Mouse (Mus musculus): Measurements from ENCODE around the gene Slc12a1. TPM values are rescaled to one million over a fixed set of nuclear protein-coding genes. Genes with fewer than 3 reads are reported as not detected.
A peak's percentile ranks its signal among the peaks of the same experiment; 100 is the strongest.
"Not testable (repeated sequence)": the region's sequence is repeated elsewhere in the genome, so short reads cannot be mapped to it uniquely, and the experiment has no call there.

The Slc12a1 gene
- not detected in 2 replicates for polyA plus RNA-seq (2012; ENCODE audit: insufficient read depth, insufficient read length, missing spikeins)

DNA sequence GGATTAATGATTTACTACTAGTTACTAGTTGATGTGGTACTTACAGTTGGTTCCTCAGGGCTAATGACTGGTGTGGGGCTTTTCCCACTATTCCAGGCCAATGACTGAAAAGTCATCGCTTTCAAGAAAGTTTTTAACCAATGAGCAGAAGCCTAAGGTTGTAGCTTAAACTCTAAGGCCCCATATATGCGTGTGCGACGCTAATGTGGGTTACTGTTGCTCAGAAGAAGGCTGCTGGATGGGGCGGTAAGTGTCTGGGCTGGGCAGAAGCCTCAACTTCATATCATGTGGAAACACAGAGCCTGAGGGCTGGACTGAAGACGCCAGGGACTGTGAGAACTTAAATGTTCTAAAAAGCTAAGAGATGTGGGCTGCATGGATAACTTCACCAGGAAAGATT, at the start of gene Slc12a1:
TSS of gene Slc12a1 (plus strand) at position 118 of the 400 bp plus-strand sequence.
- TF ChIP-seq POLR2A (IDR thresholded peaks at IDR 0.05; ENCODE audit: borderline replicate concordance, low read depth, low read length) (no peak), CTCF (IDR thresholded peaks at IDR 0.05; ENCODE audit: low read depth, low read length) (no peak)
- H3K4me3 ChIP-seq (ENCODE audit: insufficient read depth, low read length) = no peak within 1 kb of the TSS
- H3K27ac ChIP-seq (ENCODE audit: insufficient read depth, low read depth, low read length) = no peak within 1 kb of the TSS
- no peaks in the 10 kb centered on the region for H3K4me1 ChIP-seq (ENCODE audit: control insufficient read depth, insufficient read depth, low read length)

DNA sequence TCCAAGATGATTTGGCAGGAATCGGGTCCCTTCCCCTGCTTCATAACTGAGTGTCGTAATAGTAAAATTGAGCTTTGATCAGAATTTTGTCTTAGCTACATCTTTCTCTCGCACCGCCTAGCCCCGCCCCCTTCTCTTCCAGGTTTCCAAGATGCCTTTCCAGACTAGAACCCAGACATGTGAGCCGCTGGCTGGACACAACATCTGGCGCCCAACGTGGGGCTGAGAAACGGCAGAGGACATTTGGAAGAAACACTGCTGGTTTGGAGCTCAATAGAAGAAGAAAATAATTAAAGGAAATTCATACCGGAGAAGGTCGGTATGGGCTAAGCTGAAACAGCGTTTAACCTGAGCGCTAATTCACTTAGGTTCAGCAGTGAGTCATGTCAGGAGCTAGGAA, 47.8 kb upstream of the Slc12a1 start:
- not testable (repeated sequence) for H3K4me3 ChIP-seq (ENCODE audit: insufficient read depth, low read length); H3K27ac ChIP-seq (ENCODE audit: insufficient read depth, low read depth, low read length); H3K4me1 ChIP-seq (ENCODE audit: control insufficient read depth, insufficient read depth, low read length)

DNA sequence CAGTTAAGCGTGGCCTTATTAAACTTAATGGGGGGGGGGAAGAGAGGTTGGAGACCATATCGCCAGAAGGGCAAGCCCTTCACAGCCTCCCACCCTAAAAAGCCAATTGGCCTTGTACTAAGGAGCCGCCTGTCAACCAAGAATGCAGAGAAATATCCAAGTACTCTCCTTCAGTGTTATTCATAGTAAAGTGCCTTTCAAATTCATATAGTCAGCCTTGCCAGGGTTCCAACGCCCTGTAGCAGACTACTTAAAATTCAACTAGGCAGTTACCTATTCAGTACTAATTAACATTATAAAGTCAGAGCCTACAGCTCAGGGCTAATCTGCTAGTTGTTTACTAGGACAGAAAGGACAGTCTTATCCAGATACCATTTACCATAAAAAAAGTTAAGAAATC, 45.8 kb upstream of the Slc12a1 start:
- H3K27ac ChIP-seq (ENCODE audit: insufficient read depth, low read depth, low read length); H3K4me3 ChIP-seq (ENCODE audit: insufficient read depth, low read length); H3K4me1 ChIP-seq (ENCODE audit: control insufficient read depth, insufficient read depth, low read length): not testable (repeated sequence)

DNA sequence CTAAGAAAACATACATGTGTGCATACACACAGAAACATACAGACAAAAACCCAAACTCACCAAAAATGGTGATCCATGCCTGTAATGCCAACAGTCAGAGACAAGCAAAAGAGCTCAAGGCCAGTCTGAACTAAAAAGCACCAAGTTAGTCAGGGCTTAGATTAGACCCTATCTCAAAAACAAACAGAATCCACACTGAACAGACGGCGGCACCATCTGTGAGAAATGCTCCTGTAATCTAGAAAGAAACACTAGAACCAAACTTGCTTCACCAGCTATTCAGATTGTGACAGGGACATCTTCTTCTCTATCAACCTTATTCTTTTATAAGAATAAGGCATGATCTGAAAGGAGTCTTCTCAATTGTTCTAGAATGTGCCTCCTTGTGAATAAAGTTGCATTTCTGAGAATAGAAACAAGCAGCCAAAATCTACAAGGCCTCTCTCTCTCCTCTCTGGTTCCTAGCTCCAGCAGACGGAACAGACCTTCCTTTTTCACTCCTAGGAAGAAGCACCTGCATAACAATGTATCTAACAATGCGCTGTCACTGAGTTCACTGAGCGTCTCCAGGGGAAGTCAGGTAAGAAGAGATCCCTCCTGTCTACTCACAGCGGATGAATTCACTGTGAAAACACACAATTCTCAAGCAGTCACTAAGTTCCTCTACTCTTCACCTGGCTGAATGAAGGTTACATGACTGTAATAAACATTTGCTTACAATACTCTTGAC, 32.8 kb upstream of the Slc12a1 start:
- H3K4me1 ChIP-seq (ENCODE audit: control insufficient read depth, insufficient read depth, low read length) = peaks cover 15% of the 10 kb centered on the region
- no peak overlapping the region for H3K4me3 ChIP-seq (ENCODE audit: insufficient read depth, low read length)
- H3K27ac ChIP-seq (ENCODE audit: insufficient read depth, low read depth, low read length) = no peak overlapping the region
- TF ChIP-seq CTCF (IDR thresholded peaks at IDR 0.05; ENCODE audit: low read depth, low read length) (no peak), POLR2A (IDR thresholded peaks at IDR 0.05; ENCODE audit: borderline replicate concordance, low read depth, low read length) (no peak)

DNA sequence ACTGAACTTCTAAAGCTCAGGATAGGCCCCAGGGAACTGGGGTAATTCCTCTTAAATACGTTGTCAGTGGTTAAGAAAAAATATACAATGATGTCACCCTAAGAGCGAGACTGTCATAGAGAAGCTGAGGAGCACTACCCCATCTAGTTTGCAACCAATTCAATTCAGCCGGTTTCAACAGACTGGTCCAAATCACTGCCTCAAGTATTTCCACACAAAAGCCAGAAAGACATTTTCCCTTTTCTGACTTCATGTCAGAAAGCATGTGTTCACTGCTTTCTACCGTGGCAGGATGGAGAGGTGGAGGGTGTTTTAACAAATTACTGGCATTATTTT, 30.0 kb upstream of the Slc12a1 start:
- Histone ChIP-seq H3K4me3 (ENCODE audit: insufficient read depth, low read length) (peak overlapping the region; percentile 78), H3K4me1 (ENCODE audit: control insufficient read depth, insufficient read depth, low read length) (peaks cover 15% of the 10 kb centered on the region), H3K27ac (ENCODE audit: insufficient read depth, low read depth, low read length) (peak overlapping the region; percentile 76)
- TF ChIP-seq POLR2A (IDR thresholded peaks at IDR 0.05; ENCODE audit: borderline replicate concordance, low read depth, low read length) (no peak), CTCF (IDR thresholded peaks at IDR 0.05; ENCODE audit: low read depth, low read length) (no peak)

DNA sequence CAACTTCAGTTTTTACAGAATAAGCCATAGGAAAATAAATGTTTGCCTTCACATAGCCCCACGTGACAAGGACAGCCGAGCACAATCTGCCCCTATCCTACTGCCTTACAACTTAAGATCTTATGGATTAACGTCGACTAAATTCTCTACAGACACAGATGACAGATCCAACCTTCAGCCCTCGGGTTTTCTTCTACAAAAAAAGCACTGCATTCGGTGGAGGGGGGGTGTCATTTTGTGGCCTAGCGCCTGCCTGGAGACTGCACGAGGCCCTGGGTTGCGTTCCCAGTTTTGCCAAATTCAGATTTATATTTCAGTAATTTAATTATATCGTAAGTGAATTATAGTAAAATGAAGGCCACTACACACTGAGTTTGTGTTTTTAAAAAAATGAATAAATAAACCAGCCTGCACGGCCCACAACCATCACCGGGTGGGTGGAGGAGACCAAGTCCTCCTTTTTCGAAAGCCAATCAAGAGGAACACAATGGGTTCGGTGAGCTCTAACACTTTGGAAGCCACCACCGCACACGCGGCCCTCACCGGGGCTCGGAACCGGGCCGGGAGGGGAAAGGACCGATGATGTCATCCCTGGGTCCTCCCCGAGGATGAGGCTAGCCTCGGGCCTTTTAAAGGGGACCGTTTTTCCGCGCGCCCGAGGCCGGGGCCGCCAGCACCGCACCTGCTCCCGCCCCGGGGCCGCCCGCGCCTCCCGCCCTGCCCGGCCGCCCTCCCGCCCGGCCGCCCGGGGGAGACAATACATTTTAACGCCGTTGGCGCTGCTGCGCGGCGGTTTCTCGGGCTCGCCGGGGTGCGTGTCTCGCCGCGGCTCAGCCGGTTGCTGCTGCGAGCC, 29.5 kb upstream of the Slc12a1 start:
- Histone ChIP-seq H3K4me1 (ENCODE audit: control insufficient read depth, insufficient read depth, low read length) (peaks cover 15% of the 10 kb centered on the region), H3K4me3 (ENCODE audit: insufficient read depth, low read length) (peak overlapping the region; percentile 78), H3K27ac (ENCODE audit: insufficient read depth, low read depth, low read length) (peak overlapping the region; percentile 76)
- TF ChIP-seq POLR2A (IDR thresholded peaks at IDR 0.05; ENCODE audit: borderline replicate concordance, low read depth, low read length) (no peak), CTCF (IDR thresholded peaks at IDR 0.05; ENCODE audit: low read depth, low read length) (no peak)

DNA sequence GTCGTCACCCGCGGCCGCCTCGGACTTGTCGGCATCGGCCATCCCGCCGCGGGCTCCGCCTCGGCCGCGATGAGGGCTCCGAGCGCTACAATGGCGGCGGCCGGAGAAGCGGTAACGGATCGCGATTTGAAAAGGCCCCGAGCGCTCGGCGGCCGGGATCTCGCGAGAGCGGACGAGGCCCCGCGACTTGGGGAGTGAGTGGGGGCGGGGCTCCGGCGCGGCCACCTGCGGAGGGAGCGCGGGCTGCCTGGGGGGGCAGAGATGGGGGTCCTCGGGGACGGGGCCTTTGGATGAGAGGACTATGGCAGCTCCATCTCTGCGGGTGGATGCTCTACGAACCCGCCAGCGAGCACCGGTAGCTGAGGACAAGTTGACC, 28.8 kb upstream of the Slc12a1 start, which contains the start of gene Myef2:
TSS of gene Myef2 (minus strand) at position 185 of the 376 bp plus-strand sequence.
- H3K4me3 ChIP-seq (ENCODE audit: insufficient read depth, low read length) = peak within 1 kb of the TSS; percentile 78
- no peak for TF ChIP-seq POLR2A (IDR thresholded peaks at IDR 0.05; ENCODE audit: borderline replicate concordance, low read depth, low read length)
- no peak for TF ChIP-seq CTCF (IDR thresholded peaks at IDR 0.05; ENCODE audit: low read depth, low read length)
- H3K4me1 ChIP-seq (ENCODE audit: control insufficient read depth, insufficient read depth, low read length) = peaks cover 13% of the 10 kb centered on the region
- peak within 1 kb of the TSS; percentile 76 for H3K27ac ChIP-seq (ENCODE audit: insufficient read depth, low read depth, low read length)

DNA sequence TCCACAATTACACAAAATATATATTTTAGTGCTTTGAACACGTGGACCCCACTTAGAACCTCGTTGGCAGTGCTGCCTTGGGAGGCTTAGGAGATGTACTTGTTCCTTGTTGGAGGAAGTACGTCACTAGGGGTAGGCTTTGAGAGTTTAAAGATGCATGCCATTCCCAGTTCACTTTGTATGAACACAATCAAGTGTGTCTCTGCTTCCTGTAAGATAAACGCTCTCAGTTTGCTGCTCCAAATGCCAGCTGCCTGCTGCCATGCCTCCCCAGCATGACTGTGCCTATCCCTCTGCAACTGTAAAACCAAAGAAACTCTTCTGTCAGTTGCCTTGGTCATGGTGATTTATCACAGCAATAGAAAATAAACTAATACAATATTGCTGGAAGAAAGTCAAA, 26.5 kb upstream of the Slc12a1 start:
- Histone ChIP-seq H3K27ac (ENCODE audit: insufficient read depth, low read depth, low read length) (no peak overlapping the region), H3K4me1 (ENCODE audit: control insufficient read depth, insufficient read depth, low read length) (peaks cover 9% of the 10 kb centered on the region), H3K4me3 (ENCODE audit: insufficient read depth, low read length) (no peak overlapping the region)
- TF ChIP-seq CTCF (IDR thresholded peaks at IDR 0.05; ENCODE audit: low read depth, low read length) (no peak), POLR2A (IDR thresholded peaks at IDR 0.05; ENCODE audit: borderline replicate concordance, low read depth, low read length) (no peak)

DNA sequence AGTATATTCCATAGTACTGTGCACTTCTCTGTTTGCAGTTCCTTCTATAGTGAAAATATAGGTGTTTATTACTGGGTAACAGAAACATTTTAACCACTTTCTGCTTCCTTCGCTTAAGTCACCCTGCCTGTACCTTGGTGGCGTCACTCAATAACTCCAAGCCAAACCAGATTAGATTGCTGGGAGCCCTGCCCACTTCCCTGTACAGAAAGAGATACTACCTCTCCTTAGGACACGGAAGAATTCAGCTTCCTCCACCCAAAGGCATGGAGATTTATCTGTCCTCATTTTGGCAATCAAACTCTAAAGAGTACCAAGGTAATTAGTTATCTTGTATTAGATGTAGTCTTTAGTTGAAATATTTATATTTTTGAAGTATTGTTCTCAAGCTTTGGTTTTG, 25.5 kb upstream of the Slc12a1 start:
- no peak overlapping the region for H3K27ac ChIP-seq (ENCODE audit: insufficient read depth, low read depth, low read length)
- peaks cover 3% of the 10 kb centered on the region for H3K4me1 ChIP-seq (ENCODE audit: control insufficient read depth, insufficient read depth, low read length)
- TF ChIP-seq CTCF (IDR thresholded peaks at IDR 0.05; ENCODE audit: low read depth, low read length) = no peak
- no peak for TF ChIP-seq POLR2A (IDR thresholded peaks at IDR 0.05; ENCODE audit: borderline replicate concordance, low read depth, low read length)
- no peak overlapping the region for H3K4me3 ChIP-seq (ENCODE audit: insufficient read depth, low read length)

DNA sequence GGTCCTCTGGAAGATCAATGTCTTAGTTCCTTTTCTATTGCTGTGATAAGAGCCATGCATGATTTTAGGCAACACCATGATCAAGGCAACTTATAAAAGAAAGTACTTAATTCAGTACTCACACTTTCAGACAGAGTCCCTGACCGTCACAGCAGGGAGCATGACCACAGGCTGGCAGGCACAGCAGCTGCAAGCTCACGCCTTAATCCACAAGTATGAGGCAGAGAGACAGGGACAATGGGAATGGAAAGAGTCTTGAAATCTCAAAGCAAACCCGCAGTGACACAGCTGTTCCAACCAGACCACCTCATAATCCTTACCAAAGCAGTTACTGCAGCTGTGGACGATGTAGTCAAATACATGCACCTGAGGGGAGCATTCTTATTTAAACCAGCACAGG, 18.2 kb upstream of the Slc12a1 start:
- TF ChIP-seq POLR2A (IDR thresholded peaks at IDR 0.05; ENCODE audit: borderline replicate concordance, low read depth, low read length) (no peak), CTCF (IDR thresholded peaks at IDR 0.05; ENCODE audit: low read depth, low read length) (no peak)
- Histone ChIP-seq H3K4me3 (ENCODE audit: insufficient read depth, low read length) (no peak overlapping the region), H3K4me1 (ENCODE audit: control insufficient read depth, insufficient read depth, low read length) (no peaks in the 10 kb centered on the region; the same call in 1 of the 2 replicates), H3K27ac (ENCODE audit: insufficient read depth, low read depth, low read length) (no peak overlapping the region)

All from bone marrow macrophage, adult 2 months (primary cell).